In genomic region chr9:108123916-108124315, GRCm38 (mm10) we compare ENCODE assay signal across 21 mouse cellular contexts. TPM values are rescaled to one million over a fixed set of nuclear protein-coding genes. Genes with fewer than 3 reads are reported as not detected.
"Had no signal": no experiment of that assay in that cellular context is flagged by ENCODE, and none has a peak within 500 bp of the region (broad histone marks: within the 10 kb centered on the region; RNA-seq: fewer than 3 reads in every experiment).

No protein-coding gene starts in this region.

- H3K27ac ChIP-seq: kidney, postnatal 0 days; limb, embryonic 10.5 days; limb, embryonic 13.5 days; liver, embryonic 13.5 days; midbrain, embryonic 10.5 days; midbrain, embryonic 13.5 days; neural tube, embryonic 13.5 days; stomach, embryonic 15.5 days had no signal

- H3K9me3 ChIP-seq: limb, embryonic 10.5 days; limb, embryonic 13.5 days; liver, embryonic 13.5 days; megakaryocyte, embryonic 14.5 days; midbrain, embryonic 10.5 days; midbrain, embryonic 13.5 days; neural tube, embryonic 13.5 days; stomach, embryonic 15.5 days had no signal

- H3K4me2 ChIP-seq: limb, embryonic 13.5 days; liver, embryonic 13.5 days; midbrain, embryonic 13.5 days; neural tube, embryonic 13.5 days; stomach, embryonic 15.5 days had no signal

- H3K4me1 ChIP-seq: neural tube, embryonic 13.5 days had no signal

- H3K9ac ChIP-seq: limb, embryonic 13.5 days; liver, embryonic 13.5 days; midbrain, embryonic 13.5 days; neural tube, embryonic 13.5 days; stomach, embryonic 15.5 days had no signal

- H3K27me3 ChIP-seq: limb, embryonic 13.5 days; midbrain, embryonic 13.5 days; neural tube, embryonic 13.5 days; stomach, embryonic 15.5 days had no signal

- H3K36me3 ChIP-seq: limb, embryonic 10.5 days; limb, embryonic 13.5 days; liver, embryonic 13.5 days; stomach, embryonic 15.5 days had no signal

- DNase-seq: kidney, adult 9 months; kidney, postnatal 25 days; layer of hippocampus, adult 9-11 months; liver; liver, embryonic 13.5 days; lung, adult 2 months; retina, postnatal 1 day; right cerebral cortex, postnatal 25 days; spleen, adult 18-20 months; thymus, postnatal 25 days had no signal

- ATAC-seq: midbrain, embryonic 13.5 days; midbrain, embryonic 16.5 days had no signal

- H3K4me3 ChIP-seq: layer of hippocampus, adult 2 months; limb, embryonic 10.5 days; limb, embryonic 13.5 days; liver, embryonic 13.5 days; megakaryocyte, embryonic 14.5 days; midbrain, embryonic 10.5 days; midbrain, embryonic 13.5 days; myocyte; neural tube, embryonic 13.5 days; stomach, embryonic 15.5 days had no signal

RNA-seq across cellular contexts. Expression of gene Mst1, which starts 43.7 kb away (rescaled TPM):
- polyA plus RNA-seq: midbrain, embryonic 16.5 days had no signal
